Mouse (Mus musculus) CD4-positive helper T cell, adult 2 months (primary cell): ENCODE results near the gene Sgk1.
A peak's percentile ranks its signal among the peaks of the same experiment; 100 is the strongest.

Source experiments
- DNase-seq: peaks from one replicate; pipeline ENCODE4 v3.0.0-alpha.2; 2012; ENCODE audit warnings: low read depth, missing footprints, low spot score

Gene Sgk1

DNA sequence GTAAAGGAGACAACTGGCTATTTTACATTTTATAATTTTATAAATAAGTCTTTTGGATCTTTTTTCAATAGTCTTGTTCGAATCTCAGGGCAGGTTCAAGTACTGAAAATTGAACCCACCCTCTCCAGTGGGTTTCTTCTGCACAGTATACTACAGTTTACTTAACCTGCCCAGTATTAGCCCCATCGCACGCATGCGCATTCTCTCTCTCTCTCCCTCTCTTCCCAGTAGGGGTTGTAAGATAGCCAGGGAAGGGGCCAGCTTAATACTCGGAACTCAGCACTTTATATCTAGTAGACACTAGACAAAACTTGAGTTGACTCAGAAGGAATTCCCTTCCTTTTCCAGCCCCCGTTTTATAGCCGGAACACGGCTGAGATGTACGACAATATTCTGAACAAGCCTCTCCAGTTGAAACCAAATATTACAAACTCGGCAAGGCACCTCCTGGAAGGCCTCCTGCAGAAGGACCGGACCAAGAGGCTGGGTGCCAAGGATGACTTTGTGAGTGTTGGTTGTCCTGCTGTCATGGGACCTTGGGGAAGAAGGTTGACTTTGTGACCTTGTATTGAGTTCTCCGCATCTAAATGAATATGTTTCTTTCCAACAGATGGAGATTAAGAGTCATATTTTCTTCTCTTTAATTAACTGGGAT is 115.7 kb downstream of the Sgk1 start:
- DNase-seq: no peak

DNA sequence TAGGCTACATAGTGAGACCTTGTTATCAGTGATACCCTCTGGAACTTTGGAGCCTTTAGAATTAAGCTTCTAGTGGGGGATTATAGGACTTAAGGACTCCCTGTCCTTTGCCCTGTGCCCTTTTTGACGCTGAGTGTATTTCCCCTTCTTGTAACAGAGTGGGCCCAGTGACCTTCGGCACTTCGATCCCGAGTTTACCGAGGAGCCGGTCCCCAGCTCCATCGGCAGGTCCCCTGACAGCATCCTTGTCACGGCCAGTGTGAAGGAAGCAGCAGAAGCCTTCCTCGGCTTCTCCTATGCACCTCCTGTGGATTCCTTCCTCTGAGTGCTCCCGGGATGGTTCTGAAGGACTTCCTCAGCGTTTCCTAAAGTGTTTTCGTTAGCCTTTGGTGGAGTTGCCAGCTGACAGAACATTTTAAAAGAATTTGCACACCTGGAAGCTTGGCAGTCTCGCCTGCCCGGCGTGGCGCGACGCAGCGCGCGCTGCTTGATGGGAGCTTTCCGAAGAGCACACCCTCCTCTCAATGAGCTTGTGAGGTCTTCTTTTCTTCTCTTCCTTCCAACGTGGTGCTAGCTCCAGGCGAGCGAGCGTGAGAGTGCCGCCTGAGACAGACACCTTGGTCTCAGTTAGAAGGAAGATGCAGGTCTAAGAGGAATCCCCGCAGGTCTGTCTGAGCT is 116.7 kb downstream of the Sgk1 start:
- no peak for DNase-seq

DNA sequence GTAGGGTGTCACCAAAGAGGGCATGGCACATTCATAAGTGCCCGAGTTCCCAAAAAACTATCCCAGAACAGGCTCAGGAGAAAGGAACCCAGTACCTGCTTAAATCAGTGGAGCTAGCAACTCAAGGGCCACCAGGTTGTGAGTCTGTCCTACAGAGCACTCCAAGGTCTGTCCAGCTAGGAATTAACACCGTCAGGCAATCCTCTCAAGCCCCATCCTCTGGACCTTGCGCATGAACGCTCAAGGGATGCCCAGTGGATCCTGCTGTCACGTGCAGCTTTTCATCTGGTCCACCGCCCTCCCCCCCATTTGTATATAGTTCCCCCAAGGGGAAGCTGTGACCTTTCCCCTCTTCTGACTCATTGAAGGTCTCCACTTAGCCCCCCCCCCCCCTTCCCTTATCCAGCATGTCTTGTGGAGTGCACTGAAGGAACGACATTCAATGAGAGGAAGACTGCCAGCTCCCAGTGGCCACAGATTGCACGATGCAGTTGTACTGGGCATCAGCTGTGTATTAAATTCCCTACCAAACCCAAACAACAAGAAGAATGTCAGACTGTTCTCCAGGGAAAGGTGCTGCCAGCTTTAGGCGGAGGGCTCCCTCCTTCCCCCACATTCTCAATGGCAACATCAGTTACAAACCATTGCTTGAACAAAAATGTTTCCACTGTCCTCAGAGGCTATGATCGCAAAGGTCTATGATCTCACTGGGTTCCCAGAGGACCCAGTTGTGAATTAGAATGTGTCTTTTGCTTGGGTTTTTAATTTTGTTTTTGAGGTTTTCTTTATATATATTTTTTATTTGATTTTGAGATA is 118.7 kb downstream of the Sgk1 start:
- DNase-seq: no peak

DNA sequence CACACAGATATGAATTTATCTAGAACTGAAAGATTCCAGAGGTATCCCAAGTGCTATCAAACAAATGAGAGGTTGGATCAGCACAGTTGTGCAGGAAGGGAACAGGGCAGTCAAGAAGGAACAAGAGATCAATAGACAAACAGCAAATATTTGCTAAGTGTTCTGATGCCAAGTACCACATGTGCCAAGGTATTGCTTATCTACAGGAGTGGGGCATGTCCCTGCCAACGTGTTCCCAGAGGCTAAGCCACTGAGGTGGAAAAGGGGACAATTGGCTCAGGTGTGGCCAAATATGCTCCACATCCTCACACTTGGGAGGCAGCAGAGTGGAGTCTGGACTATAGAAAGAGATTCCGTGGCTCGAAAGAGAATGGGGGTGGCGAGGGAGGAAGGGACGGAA is 119.6 kb downstream of the Sgk1 start:
- DNase-seq: no peak

DNA sequence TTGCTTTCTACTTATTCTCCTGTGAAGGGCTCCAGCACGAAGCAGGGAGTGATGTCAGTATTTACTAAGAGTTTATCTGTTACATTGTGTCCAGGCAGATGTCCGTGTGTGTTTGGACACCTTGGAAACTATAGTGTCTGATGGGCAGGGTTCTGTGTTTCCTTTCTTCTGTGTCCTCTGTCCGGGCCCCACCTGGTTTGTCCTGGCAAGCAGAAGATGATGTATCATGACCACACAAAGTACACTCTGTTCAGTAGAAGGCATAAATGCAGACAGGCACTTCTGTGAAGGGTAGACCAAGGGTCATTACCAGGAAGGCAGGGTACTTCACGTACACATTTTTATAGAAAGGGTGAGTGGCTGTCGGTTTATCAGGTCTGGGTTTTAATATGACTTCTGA is 122.8 kb downstream of the Sgk1 start:
- DNase-seq: no peak

DNA sequence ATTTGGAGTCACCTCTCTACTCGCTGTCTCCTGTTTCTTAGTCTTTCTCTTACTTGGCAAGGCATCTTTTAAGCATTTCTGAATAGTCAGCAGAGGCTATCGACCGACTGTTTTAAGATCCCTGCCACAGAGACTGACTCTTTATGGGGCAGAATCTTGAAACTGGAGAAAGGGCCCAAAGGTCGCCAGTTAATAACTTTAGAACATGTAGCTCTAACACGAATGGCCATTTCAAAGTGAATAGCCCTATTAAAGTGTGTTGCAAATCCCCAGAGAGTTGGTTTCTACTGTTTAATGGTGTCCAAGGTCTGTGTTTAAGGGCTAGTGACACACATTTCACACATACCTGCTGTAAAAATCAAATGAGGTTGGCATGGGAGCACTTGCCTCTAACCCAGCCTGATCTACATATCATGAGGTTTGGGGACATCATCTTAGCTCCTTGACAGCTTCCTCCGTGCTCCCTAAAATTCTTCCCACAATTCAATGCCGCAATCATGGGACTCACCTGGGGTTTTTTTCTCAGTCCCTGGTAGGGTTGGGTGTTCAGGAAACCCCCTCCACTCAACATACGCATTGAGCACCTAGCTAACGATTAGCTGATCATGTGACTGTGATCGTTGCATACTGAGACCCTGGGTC is 125.3 kb downstream of the Sgk1 start:
- DNase-seq: no peak

DNA sequence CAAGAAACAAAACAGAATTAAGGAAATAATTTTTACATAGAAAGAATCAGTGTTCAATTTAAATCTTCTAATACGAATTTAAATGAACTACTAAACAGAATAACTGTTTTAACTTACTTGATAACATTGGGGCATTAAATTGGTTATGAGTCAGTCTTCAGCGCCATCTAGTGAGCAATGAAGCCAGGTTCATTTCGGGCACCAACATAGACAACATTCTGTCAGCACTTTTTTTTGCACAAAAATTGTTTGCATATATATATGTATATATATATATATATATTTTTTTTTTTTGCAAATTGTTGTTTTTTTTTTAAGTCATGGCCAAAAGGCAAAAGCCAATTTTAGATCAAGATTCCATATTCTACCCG is 125.8 kb downstream of the Sgk1 start:
- peak; percentile 65 for DNase-seq

DNA sequence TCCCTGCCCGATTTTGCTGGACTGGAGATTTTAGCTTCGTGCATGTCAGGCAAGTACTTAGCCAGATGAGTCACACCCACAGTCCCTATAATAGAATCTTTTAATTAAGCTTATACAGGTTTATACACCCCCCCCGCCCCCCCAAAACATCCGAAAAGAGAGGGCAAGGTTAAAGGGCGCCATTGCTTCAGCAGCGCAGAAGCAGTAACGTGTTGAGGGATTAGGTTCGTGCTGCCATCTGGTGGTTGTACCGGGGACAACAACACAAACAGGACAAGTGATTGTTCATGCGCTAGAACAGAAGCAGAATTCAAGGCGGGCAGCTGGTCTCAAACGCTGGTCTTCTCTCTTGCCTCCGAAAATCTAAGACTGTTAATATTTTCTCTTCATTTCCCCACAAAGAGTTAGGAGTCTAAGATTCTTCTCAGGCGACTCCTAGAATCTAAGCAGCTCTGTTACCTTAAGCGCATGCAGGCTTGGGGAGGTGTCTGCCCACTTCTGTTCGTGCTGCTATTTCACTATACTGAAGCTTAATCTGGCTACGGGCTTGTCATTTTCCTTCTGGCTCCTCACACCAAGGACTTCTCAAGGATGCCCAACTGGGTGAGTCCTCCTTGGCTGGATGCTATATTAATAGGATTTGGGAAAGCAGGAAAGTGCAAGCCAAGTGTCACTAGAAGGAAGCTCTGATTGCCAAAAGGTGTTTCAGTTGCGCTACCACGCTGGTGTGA is 128.3 kb downstream of the Sgk1 start:
- DNase-seq: peak; percentile 75

DNA sequence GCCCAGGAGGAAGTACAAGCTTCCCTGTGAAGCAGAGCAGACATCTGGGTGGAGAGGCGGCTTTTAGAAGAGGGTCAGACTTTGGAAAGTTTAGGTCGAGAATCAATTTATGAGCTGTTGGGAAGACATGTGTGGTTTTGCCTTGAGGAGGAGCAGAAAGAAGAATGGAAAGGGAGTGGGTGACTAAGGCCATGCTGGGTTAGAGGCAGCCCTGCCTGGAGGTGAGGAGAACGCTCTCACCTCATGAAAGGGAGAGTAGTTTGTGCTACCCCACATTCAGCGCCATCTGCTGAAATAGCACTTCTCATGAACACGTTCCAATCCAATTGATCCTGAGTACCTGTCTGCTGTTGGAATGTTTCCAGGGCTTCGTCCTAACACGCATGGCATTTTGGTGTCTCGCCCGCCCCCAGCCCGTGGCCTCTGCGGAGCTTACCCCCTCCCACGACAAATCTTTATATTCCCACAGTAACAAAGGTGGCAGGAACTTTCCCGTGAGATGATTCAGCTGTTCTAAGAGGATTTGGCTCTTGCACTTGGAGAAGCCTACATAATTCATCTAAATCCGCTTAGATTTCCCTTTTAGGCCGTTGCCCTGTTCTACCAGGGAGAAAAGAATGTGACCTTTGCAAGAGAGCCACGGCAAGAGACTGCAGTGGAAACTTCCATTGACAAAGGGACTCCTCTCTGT is 135.6 kb downstream of the Sgk1 start:
- no peak for DNase-seq

DNA sequence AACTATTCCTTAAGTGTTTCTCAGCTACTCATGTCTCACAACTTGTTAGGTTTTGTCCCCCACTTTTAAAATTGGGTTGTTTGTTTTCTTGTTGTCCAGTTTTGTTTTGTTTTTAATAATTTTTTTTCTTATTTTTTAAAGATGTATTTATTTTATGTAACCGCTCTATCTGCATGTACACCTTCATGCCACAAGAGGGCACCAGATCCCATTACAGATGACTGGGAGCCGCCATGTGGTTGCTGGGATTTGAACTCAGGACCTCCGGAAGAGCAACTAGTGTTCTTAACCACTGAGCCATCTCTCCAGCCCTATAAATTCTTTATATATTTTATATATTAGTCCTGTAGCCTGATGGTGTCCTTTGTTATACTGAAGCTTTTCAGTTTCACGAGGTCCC is 136.6 kb downstream of the Sgk1 start:
- DNase-seq: no peak

DNA sequence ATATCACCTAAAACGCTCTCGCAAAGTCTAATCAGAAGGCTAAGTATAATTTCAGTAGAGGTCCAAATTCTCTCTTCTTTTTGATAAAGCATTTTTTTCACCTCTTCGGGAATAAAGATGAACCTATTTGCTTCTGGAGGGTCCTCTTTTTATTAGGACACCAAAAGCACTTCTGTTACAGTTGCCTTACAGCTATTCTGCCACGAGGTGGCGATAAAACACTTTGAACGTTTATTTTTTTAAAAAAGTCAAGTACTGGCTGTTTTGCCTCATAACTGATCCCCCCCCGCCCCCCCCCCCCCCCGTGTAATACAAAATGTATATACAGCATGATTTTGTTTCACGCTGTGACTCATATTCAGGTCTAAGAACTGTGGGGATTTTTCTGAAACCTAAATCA is 152.3 kb downstream of the Sgk1 start:
- DNase-seq: peak; percentile 40

DNA sequence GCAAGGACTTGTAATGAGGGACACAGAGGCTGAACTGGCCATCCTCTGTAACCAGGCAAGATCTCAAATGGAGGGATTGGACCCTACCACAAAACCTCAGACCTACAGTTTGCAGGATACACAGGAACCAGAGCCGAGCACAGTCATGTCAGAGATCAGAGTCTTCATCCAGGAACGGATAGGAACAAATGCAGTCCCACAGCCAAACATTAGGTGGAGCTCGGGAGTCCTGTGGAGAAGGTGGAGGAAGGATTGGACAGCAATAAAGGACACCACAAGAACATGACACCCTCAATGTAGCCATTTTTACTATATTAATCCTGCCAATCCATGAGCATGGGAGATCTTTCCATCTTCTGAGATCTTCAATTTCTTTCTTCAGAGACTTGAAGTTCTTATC is 154.3 kb downstream of the Sgk1 start:
- peak; percentile 38 for DNase-seq
